In genomic region chr16:46010906-46011220, GRCm38 (mm10) we compare ENCODE assay signal across 8 mouse cellular contexts. TPM values are rescaled to one million over a fixed set of nuclear protein-coding genes. Genes with fewer than 3 reads are reported as not detected.
DNase-seq lines count a peak whose midpoint lies in the region; ATAC-seq and TF ChIP-seq lines count a peak whose summit lies in the region.

No protein-coding gene starts in this region.

- 12% methylated on average over 5 of the region's 5 CpGs for WGBS in lung, adult 2 months
- 8% methylated on average over 5 of the region's 5 CpGs for WGBS in neural tube, embryonic 15.5 days

- DNase-seq in testis, postnatal 10 days (ENCODE audit: low spot score) = no peak
- DNase-seq in kidney, adult 11 months = peak; percentile 75
- no peak for DNase-seq in lung, adult 2 months
- no peak for DNase-seq in frontal cortex, adult 2 months (ENCODE audit: extremely low spot score in 1 of 2, low spot score in 1 of 2)
- DNase-seq in urinary bladder, postnatal 10 days (ENCODE audit: low spot score) = no peak

- peak; percentile 19 for ATAC-seq in neural tube, embryonic 15.5 days (ENCODE audit: low FRiP score)

- H3K4me2 ChIP-seq in neural tube, embryonic 15.5 days = peak overlapping the region; percentile 82

- peak overlapping the region; percentile 66 for H3K9ac ChIP-seq in neural tube, embryonic 15.5 days (replicated peaks)

- TF ChIP-seq POLR2A in testis, adult 2 months (IDR thresholded peaks at IDR 0.05; ENCODE audit: control insufficient read depth, low read depth, low read length) = no peak
- no peak for TF ChIP-seq POLR2A in embryonic fibroblast, embryonic 13.5 days (IDR thresholded peaks at IDR 0.05; ENCODE audit: low read depth, low read length)
- no peak for TF ChIP-seq POLR2A in lung, adult 2 months (IDR thresholded peaks at IDR 0.05; ENCODE audit: borderline replicate concordance, extremely low read depth, low read depth, low read length)

- H3K27ac ChIP-seq in testis, adult 2 months (ENCODE audit: control insufficient read depth, insufficient read depth, low read depth, low read length) = peak overlapping the region; percentile 68
- H3K27ac ChIP-seq in embryonic fibroblast, embryonic 13.5 days (ENCODE audit: insufficient read depth, low read length) = no peak overlapping the region
- peak overlapping the region; percentile 82 for H3K27ac ChIP-seq in neural tube, embryonic 15.5 days (replicated peaks)

- TF ChIP-seq CTCF in testis, adult 2 months (IDR thresholded peaks at IDR 0.05; ENCODE audit: control insufficient read depth, insufficient read depth, insufficient replicate concordance, low read depth, low read length) = no peak
- TF ChIP-seq CTCF in embryonic fibroblast, embryonic 13.5 days (IDR thresholded peaks at IDR 0.05; ENCODE audit: borderline replicate concordance, insufficient read depth, low read length) = no peak
- TF ChIP-seq CTCF in lung, adult 2 months (IDR thresholded peaks at IDR 0.05; ENCODE audit: insufficient read depth, low read length) = no peak

- H3K9me3 ChIP-seq in neural tube, embryonic 15.5 days (replicated peaks) = no peaks in the 10 kb centered on the region

- H3K4me1 ChIP-seq in testis, adult 2 months (ENCODE audit: control insufficient read depth, insufficient read depth, low read length) = peaks cover 5% of the 10 kb centered on the region; the same call in 1 of the 2 replicates
- H3K4me1 ChIP-seq in embryonic fibroblast, embryonic 13.5 days (ENCODE audit: control insufficient read depth, insufficient read depth, low read length) = peaks cover 9% of the 10 kb centered on the region; the same call in 1 of the 2 replicates
- H3K4me1 ChIP-seq in lung, adult 2 months (ENCODE audit: control insufficient read depth, insufficient read depth, low read length) = peaks cover 3% of the 10 kb centered on the region
- H3K4me1 ChIP-seq in neural tube, embryonic 15.5 days = peaks cover 16% of the 10 kb centered on the region

- peak overlapping the region; percentile 82 for H3K4me3 ChIP-seq in testis, adult 2 months (ENCODE audit: control insufficient read depth, low read depth, low read length)
- peak overlapping the region; percentile 50 for H3K4me3 ChIP-seq in embryonic fibroblast, embryonic 13.5 days (ENCODE audit: insufficient read depth, low read length)
- H3K4me3 ChIP-seq in lung, adult 2 months (replicated peaks; ENCODE audit: extremely low read depth, low read depth, low read length) = peak overlapping the region; percentile 64
- peak overlapping the region; percentile 74 for H3K4me3 ChIP-seq in neural tube, embryonic 15.5 days (replicated peaks)

- no peaks in the 10 kb centered on the region for H3K27me3 ChIP-seq in testis, adult 2 months (ENCODE audit: control insufficient read depth, insufficient read depth, low read length)
- no peaks in the 10 kb centered on the region for H3K27me3 ChIP-seq in neural tube, embryonic 15.5 days (replicated peaks)

- H3K36me3 ChIP-seq in testis, adult 2 months (ENCODE audit: control insufficient read depth, insufficient read depth, low read length) = no peaks in the 10 kb centered on the region
- H3K36me3 ChIP-seq in neural tube, embryonic 15.5 days = no peaks in the 10 kb centered on the region

RNA-seq across cellular contexts. Expression of gene Plcxd2, which starts 0.8 kb away (rescaled TPM):
- 0.64 and 0.72 TPM in 2 replicates for polyA plus RNA-seq in testis, adult 2 months (2012; rRNA removed)
- 7.5 and 8.9 TPM in 2 replicates for polyA plus RNA-seq in embryonic fibroblast, embryonic 13.5 days (2011; ENCODE audit: insufficient read length, low read depth, missing spikeins)
- polyA plus RNA-seq in lung, adult 2 months (2012; rRNA removed) = 0.35 and 0.84 TPM in 2 replicates
- 14.9 and 15.8 TPM in 2 replicates for polyA plus RNA-seq in neural tube, embryonic 15.5 days (2015; fragmentation: Nextera tagmentation; extraction: Ambion mirVana)
- polyA plus RNA-seq in frontal cortex, adult 2 months (2012; rRNA removed) = 28.2 and 33.5 TPM in 2 replicates

RNA-seq across cellular contexts. Expression of gene Phldb2, which starts 57.5 kb away (rescaled TPM):
- polyA plus RNA-seq in testis, adult 2 months (2012; rRNA removed) = 0.65 and 0.69 TPM in 2 replicates
- polyA plus RNA-seq in embryonic fibroblast, embryonic 13.5 days (2011; ENCODE audit: insufficient read length, low read depth, missing spikeins) = 253 and 317 TPM in 2 replicates
- 53.0 and 55.6 TPM in 2 replicates for polyA plus RNA-seq in lung, adult 2 months (2012; rRNA removed)
- 7.2 and 11.2 TPM in 2 replicates for polyA plus RNA-seq in neural tube, embryonic 15.5 days (2015; fragmentation: Nextera tagmentation; extraction: Ambion mirVana)
- polyA plus RNA-seq in frontal cortex, adult 2 months (2012; rRNA removed) = 6.2 and 7.0 TPM in 2 replicates
